Mouse (Mus musculus): ENCODE data around the gene Cdk10. TPM values are rescaled to one million over a fixed set of nuclear protein-coding genes. Genes with fewer than 3 reads are reported as not detected.
A peak's percentile ranks its signal among the peaks of the same experiment; 100 is the strongest.
"Not testable (repeated sequence)": the region's sequence is repeated elsewhere in the genome, so short reads cannot be mapped to it uniquely, and the experiment has no call there.

Gene Cdk10
- polyA plus RNA-seq (2015; fragmentation: Nextera tagmentation; extraction: Ambion mirVana), result 18.3 and 18.6 TPM in 2 replicates

GRCm38 (mm10) chr8:123224278-123225266 is at the start of gene Cdk10:
Gene Cdk10 (plus strand): TSS chr8:123224842.
- DNase-seq (ENCODE audit: low spot score), result peak; percentile 87

- no peak for DNase-seq (ENCODE audit: low spot score)
Measured at GRCm38 (mm10) chr8:123181391-123181790, 43.3 kb upstream of the Cdk10 start.

- DNase-seq (ENCODE audit: low spot score), result no peak
Measured at GRCm38 (mm10) chr8:123185566-123186409, 38.9 kb upstream of the Cdk10 start, which contains the start of gene Dpep1. Gene Dpep1 (plus strand): TSS chr8:123186242.

- no peak for DNase-seq (ENCODE audit: low spot score)
Measured at GRCm38 (mm10) chr8:123188006-123188405, 36.6 kb upstream of the Cdk10 start.

- DNase-seq (ENCODE audit: low spot score), result no peak
Measured at GRCm38 (mm10) chr8:123188841-123189240, 35.8 kb upstream of the Cdk10 start.

GRCm38 (mm10) chr8:123190678-123191077 is 34.0 kb upstream of the Cdk10 start:
- peak; percentile 54 for DNase-seq (ENCODE audit: low spot score)

GRCm38 (mm10) chr8:123191908-123192307 is 32.7 kb upstream of the Cdk10 start:
- no peak for DNase-seq (ENCODE audit: low spot score)

GRCm38 (mm10) chr8:123193771-123194170 is 30.9 kb upstream of the Cdk10 start:
- DNase-seq (ENCODE audit: low spot score), result no peak

- DNase-seq (ENCODE audit: low spot score), result not testable (repeated sequence)
Measured at GRCm38 (mm10) chr8:123197016-123197415, 27.6 kb upstream of the Cdk10 start.

- DNase-seq (ENCODE audit: low spot score), result no peak
Measured at GRCm38 (mm10) chr8:123199864-123200263, 24.8 kb upstream of the Cdk10 start.

GRCm38 (mm10) chr8:123202288-123202687 is 22.4 kb upstream of the Cdk10 start:
- DNase-seq (ENCODE audit: low spot score), result peak; percentile 52

GRCm38 (mm10) chr8:123203571-123203970 is 21.1 kb upstream of the Cdk10 start:
- DNase-seq (ENCODE audit: low spot score), result peak; percentile 9

- no peak for DNase-seq (ENCODE audit: low spot score)
Measured at GRCm38 (mm10) chr8:123211876-123212275, 12.8 kb upstream of the Cdk10 start.

GRCm38 (mm10) chr8:123212321-123213117 is 12.1 kb upstream of the Cdk10 start, which contains the start of the genes Chmp1a and Spata33:
Gene Chmp1a (minus strand): TSS chr8:123212763.
Gene Spata33 (plus strand): TSS chr8:123212832.
- DNase-seq (ENCODE audit: low spot score), result peak; percentile 93

GRCm38 (mm10) chr8:123213118-123213772 is 11.4 kb upstream of the Cdk10 start:
- DNase-seq (ENCODE audit: low spot score), result no peak

GRCm38 (mm10) chr8:123215430-123215829 is 9.2 kb upstream of the Cdk10 start:
- DNase-seq (ENCODE audit: low spot score), result no peak

- no peak for DNase-seq (ENCODE audit: low spot score)
Measured at GRCm38 (mm10) chr8:123220917-123221316, 3.7 kb upstream of the Cdk10 start.

GRCm38 (mm10) chr8:123228416-123228815 is 3.8 kb downstream of the Cdk10 start:
- DNase-seq (ENCODE audit: low spot score), result no peak

- DNase-seq (ENCODE audit: low spot score), result not testable (repeated sequence)
Measured at GRCm38 (mm10) chr8:123230326-123230725, 5.7 kb downstream of the Cdk10 start.

- no peak for DNase-seq (ENCODE audit: low spot score)
Measured at GRCm38 (mm10) chr8:123231742-123232141, 7.1 kb downstream of the Cdk10 start.

Data from thymus, postnatal 0 days (tissue).